Mouse (Mus musculus): ENCODE results near the gene Abca17. TPM values are rescaled to one million over a fixed set of nuclear protein-coding genes. Genes with fewer than 3 reads are reported as not detected.

Gene Abca17
- polyA plus RNA-seq, 1 experiment from 2014 or later: 0.06 TPM

DNA sequence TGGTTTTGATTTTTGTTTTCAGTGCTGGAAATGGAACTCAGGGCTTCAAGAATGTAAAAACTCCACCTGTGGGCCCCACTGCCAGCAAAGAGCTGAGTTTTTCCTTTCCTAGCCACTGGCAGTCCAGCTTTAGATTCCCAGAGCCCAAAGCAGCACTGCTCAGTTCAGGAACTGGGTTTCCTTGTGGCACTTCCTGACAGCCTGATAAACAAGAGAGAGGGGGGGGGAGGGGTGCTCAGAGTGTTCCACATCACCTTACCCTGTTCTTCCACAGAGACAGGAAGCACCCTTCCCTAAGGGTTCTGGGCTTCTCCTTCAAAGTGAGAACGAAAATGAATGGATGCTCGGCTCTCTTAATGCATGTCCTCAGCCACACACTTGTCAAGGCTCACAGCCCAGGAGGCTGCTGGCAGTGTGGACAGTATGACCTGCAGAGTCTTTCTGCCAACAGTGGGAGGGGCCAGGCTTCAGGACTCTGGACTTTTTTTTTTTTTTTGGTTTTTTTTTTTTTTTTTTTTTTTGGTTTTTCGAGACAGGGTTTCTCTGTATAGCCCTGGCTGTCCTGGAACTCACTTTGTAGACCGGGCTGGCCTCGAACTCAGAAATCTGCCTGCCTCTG lies 24.3 kb upstream of the Abca17 start:
- no peak overlapping the region for H3K4me3 ChIP-seq (ENCODE audit: low read depth, low read length)
- ATAC-seq (replicated peaks; ENCODE audit: insufficient number of reproducible peaks, low FRiP score, low TSS enrichment): peak; percentile 31; the same call in 1 of the 2 replicates
- H3K27ac ChIP-seq (ENCODE audit: low read depth, low read length): peak overlapping the region; percentile 35
- H3K27me3 ChIP-seq (ENCODE audit: control insufficient read depth, insufficient read depth, low read length): no peaks in the 10 kb centered on the region
- no peak overlapping the region for H3K4me2 ChIP-seq
- 0 out of 2 replicates have a peak, but pooled peaks cover 4% of the 10 kb centered on the region for H3K4me1 ChIP-seq (ENCODE audit: control insufficient read depth, insufficient read depth, low read length)
- H3K36me3 ChIP-seq (ENCODE audit: control insufficient read depth, insufficient read depth, low read length): no peaks in the 10 kb centered on the region; the same call in none of the 2 replicates
- H3K9me3 ChIP-seq (replicated peaks; ENCODE audit: control insufficient read depth, low read length): no peaks in the 10 kb centered on the region
- no peak overlapping the region for H3K9ac ChIP-seq (ENCODE audit: low read depth, low read length)
- 56% methylated on average over 4 of the region's 5 CpGs for WGBS (ENCODE audit: insufficient replicate concordance)

DNA sequence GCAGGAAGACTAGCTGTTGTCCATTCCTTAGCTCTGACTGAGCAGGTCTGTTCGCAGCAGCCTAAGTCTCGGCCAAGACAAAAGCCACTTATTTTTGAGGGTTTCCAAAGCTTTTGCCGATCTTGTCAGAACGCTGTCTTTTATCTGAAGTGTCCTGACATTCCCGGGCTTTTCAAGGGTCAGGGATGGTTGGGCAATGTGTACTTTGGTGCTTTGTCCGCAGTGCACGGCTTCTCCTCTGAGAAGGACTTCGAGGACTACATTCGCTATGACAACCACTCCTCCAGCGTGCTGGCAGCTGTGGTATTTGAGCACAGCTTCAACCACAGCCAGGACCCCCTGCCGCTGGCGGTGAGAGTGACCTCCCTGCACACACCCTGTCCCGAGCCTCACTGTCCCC lies 15.0 kb upstream of the Abca17 start:
- no peak overlapping the region for H3K9ac ChIP-seq (ENCODE audit: low read depth, low read length)
- no peaks in the 10 kb centered on the region for H3K9me3 ChIP-seq (replicated peaks; ENCODE audit: control insufficient read depth, low read length)
- 0 out of 2 replicates have a peak, but pooled peaks cover 2% of the 10 kb centered on the region for H3K36me3 ChIP-seq (ENCODE audit: control insufficient read depth, insufficient read depth, low read length)
- no peak overlapping the region for H3K4me2 ChIP-seq
- no peak overlapping the region for H3K27ac ChIP-seq (ENCODE audit: low read depth, low read length)
- H3K4me3 ChIP-seq (ENCODE audit: low read depth, low read length): no peak overlapping the region
- 48% methylated on average over 13 of the region's 13 CpGs for WGBS (ENCODE audit: insufficient replicate concordance)
- no peaks in the 10 kb centered on the region for H3K4me1 ChIP-seq (ENCODE audit: control insufficient read depth, insufficient read depth, low read length)
- no peaks in the 10 kb centered on the region for H3K27me3 ChIP-seq (ENCODE audit: control insufficient read depth, insufficient read depth, low read length)
- no peak for ATAC-seq (replicated peaks; ENCODE audit: insufficient number of reproducible peaks, low FRiP score, low TSS enrichment)

DNA sequence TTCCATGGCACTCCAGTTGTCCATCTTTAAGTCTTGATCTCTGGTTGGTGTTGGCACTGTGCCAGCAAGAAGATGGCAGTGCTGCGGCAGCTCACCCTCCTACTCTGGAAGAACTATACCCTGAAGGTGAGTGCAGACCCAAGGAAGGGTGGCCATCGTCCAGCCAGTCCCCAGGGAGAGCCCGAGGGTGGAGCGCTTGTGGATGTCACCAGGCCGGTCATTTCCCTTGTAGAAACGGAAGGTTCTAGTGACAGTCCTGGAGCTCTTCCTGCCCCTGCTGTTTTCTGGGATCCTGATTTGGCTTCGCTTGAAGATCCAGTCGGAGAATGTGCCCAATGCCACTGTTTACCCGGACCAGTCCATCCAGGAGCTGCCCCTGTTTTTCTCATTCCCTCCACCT lies 13.6 kb upstream of the Abca17 start:
- no peak overlapping the region for H3K27ac ChIP-seq (ENCODE audit: low read depth, low read length)
- no peaks in the 10 kb centered on the region for H3K9me3 ChIP-seq (replicated peaks; ENCODE audit: control insufficient read depth, low read length)
- H3K27me3 ChIP-seq (ENCODE audit: control insufficient read depth, insufficient read depth, low read length): no peaks in the 10 kb centered on the region
- WGBS (ENCODE audit: insufficient replicate concordance): 87% methylated on average over 9 of the region's 9 CpGs
- no peak overlapping the region for H3K4me2 ChIP-seq
- no peak overlapping the region for H3K4me3 ChIP-seq (ENCODE audit: low read depth, low read length)
- H3K36me3 ChIP-seq (ENCODE audit: control insufficient read depth, insufficient read depth, low read length): 0 out of 2 replicates have a peak, but pooled peaks cover 2% of the 10 kb centered on the region
- no peaks in the 10 kb centered on the region for H3K4me1 ChIP-seq (ENCODE audit: control insufficient read depth, insufficient read depth, low read length)
- ATAC-seq (replicated peaks; ENCODE audit: insufficient number of reproducible peaks, low FRiP score, low TSS enrichment): no peak
- H3K9ac ChIP-seq (ENCODE audit: low read depth, low read length): no peak overlapping the region

DNA sequence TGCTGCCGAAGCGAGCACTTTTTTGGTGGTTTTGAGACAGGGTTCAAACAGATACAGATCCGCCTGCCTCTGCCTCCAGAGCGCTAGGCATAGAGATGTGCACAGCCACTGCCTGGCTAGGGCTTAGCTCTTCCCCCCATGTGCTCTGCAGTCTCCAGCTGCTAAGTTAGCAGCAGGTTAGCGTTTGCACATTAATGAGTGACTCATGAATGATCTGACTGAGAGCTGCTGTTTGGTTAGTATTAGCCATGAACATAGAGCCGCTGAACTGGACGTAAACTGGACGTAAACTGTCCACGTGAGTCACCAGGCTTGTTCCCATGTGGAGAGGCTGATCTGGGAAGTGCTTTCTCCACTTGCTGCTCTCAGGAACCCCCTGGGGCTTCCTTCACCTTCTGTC lies 11.7 kb upstream of the Abca17 start:
- H3K9me3 ChIP-seq (replicated peaks; ENCODE audit: control insufficient read depth, low read length): no peaks in the 10 kb centered on the region
- no peak overlapping the region for H3K27ac ChIP-seq (ENCODE audit: low read depth, low read length)
- no peak overlapping the region for H3K4me2 ChIP-seq
- ATAC-seq (replicated peaks; ENCODE audit: insufficient number of reproducible peaks, low FRiP score, low TSS enrichment): no peak
- H3K4me1 ChIP-seq (ENCODE audit: control insufficient read depth, insufficient read depth, low read length): no peaks in the 10 kb centered on the region
- H3K9ac ChIP-seq (ENCODE audit: low read depth, low read length): no peak overlapping the region
- H3K27me3 ChIP-seq (ENCODE audit: control insufficient read depth, insufficient read depth, low read length): no peaks in the 10 kb centered on the region
- no peaks in the 10 kb centered on the region for H3K36me3 ChIP-seq (ENCODE audit: control insufficient read depth, insufficient read depth, low read length)
- WGBS (ENCODE audit: insufficient replicate concordance): 70% methylated on average over 9 of the region's 9 CpGs
- H3K4me3 ChIP-seq (ENCODE audit: low read depth, low read length): no peak overlapping the region

DNA sequence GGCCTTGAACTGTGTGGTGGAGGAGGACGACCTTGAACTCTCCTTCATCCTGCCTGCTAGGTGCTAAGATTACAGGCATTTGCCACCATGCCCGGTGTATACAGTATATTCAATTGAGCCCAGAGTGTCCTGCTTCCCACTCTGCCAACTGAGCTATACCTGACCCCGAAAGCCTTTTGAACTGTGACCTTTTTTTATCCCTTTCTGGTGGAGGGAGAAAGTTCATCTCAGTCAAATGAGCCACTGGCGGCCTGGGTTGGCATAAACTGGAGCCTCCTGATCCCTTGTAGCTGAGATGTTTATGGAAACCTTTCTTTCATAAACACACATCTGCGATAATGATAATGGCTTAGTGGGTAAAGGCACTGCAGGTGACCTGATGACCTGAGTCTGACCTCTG lies 10.4 kb upstream of the Abca17 start:
- H3K27me3 ChIP-seq (ENCODE audit: control insufficient read depth, insufficient read depth, low read length): no peaks in the 10 kb centered on the region
- WGBS (ENCODE audit: insufficient replicate concordance): 69% methylated on average over 5 of the region's 5 CpGs
- no peak overlapping the region for H3K4me2 ChIP-seq
- no peak overlapping the region for H3K27ac ChIP-seq (ENCODE audit: low read depth, low read length)
- H3K9ac ChIP-seq (ENCODE audit: low read depth, low read length): no peak overlapping the region
- no peaks in the 10 kb centered on the region for H3K4me1 ChIP-seq (ENCODE audit: control insufficient read depth, insufficient read depth, low read length)
- no peak for ATAC-seq (replicated peaks; ENCODE audit: insufficient number of reproducible peaks, low FRiP score, low TSS enrichment)
- no peaks in the 10 kb centered on the region for H3K36me3 ChIP-seq (ENCODE audit: control insufficient read depth, insufficient read depth, low read length)
- H3K9me3 ChIP-seq (replicated peaks; ENCODE audit: control insufficient read depth, low read length): no peaks in the 10 kb centered on the region
- H3K4me3 ChIP-seq (ENCODE audit: low read depth, low read length): no peak overlapping the region

DNA sequence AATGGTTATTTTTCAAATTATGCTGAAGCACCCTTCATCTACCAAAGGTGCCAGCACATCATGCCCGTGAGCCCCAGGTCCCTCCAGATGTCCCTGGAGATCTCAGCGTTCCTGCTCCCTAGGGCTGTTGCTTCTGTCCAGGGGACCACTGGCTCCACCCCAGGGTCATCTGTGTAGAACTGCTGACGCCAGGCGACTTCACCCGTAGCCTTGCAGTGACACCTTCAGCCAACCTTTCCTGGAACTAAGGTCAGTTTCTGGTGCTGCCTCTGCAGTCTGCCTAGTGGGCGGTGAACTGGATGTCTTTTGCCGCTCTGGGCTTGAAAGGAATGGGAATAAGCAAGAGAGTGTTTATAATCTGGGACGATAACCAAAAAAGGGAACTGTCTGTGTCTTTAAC lies 10.0 kb upstream of the Abca17 start:
- H3K4me3 ChIP-seq (ENCODE audit: low read depth, low read length): no peak overlapping the region
- H3K36me3 ChIP-seq (ENCODE audit: control insufficient read depth, insufficient read depth, low read length): no peaks in the 10 kb centered on the region
- ATAC-seq (replicated peaks; ENCODE audit: insufficient number of reproducible peaks, low FRiP score, low TSS enrichment): no peak
- H3K4me2 ChIP-seq: no peak overlapping the region
- H3K9me3 ChIP-seq (replicated peaks; ENCODE audit: control insufficient read depth, low read length): no peaks in the 10 kb centered on the region
- H3K27ac ChIP-seq (ENCODE audit: low read depth, low read length): no peak overlapping the region
- WGBS (ENCODE audit: insufficient replicate concordance): 78% methylated on average over 8 of the region's 8 CpGs
- no peaks in the 10 kb centered on the region for H3K27me3 ChIP-seq (ENCODE audit: control insufficient read depth, insufficient read depth, low read length)
- H3K9ac ChIP-seq (ENCODE audit: low read depth, low read length): no peak overlapping the region
- H3K4me1 ChIP-seq (ENCODE audit: control insufficient read depth, insufficient read depth, low read length): no peaks in the 10 kb centered on the region

DNA sequence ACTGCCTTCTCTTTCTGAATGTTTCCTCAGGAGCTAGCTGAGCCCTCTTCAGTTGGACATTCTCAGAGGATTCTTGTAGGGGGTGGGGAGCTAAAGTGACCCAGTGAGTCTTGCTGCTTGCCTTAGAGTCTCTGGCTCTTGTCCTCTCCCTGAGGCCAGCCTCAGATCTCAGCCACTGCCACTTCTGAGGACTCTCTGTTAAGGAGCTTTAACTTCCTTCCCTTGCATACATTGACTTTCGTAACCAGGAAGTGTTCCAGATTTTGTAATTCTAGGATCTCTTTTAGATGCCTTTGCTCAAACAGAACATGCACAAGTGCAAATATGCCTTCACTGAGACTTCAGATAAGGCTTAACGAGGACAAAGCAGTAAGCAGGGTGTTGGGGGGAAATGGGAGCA lies 9.0 kb upstream of the Abca17 start:
- H3K27me3 ChIP-seq (ENCODE audit: control insufficient read depth, insufficient read depth, low read length): no peaks in the 10 kb centered on the region
- no peaks in the 10 kb centered on the region for H3K4me1 ChIP-seq (ENCODE audit: control insufficient read depth, insufficient read depth, low read length)
- WGBS (ENCODE audit: insufficient replicate concordance): 45% methylated on average over 2 of the region's 2 CpGs
- no peak for ATAC-seq (replicated peaks; ENCODE audit: insufficient number of reproducible peaks, low FRiP score, low TSS enrichment)
- no peaks in the 10 kb centered on the region for H3K9me3 ChIP-seq (replicated peaks; ENCODE audit: control insufficient read depth, low read length)
- H3K9ac ChIP-seq (ENCODE audit: low read depth, low read length): no peak overlapping the region
- no peak overlapping the region for H3K27ac ChIP-seq (ENCODE audit: low read depth, low read length)
- H3K4me3 ChIP-seq (ENCODE audit: low read depth, low read length): no peak overlapping the region
- H3K4me2 ChIP-seq: no peak overlapping the region
- no peaks in the 10 kb centered on the region for H3K36me3 ChIP-seq (ENCODE audit: control insufficient read depth, insufficient read depth, low read length)

DNA sequence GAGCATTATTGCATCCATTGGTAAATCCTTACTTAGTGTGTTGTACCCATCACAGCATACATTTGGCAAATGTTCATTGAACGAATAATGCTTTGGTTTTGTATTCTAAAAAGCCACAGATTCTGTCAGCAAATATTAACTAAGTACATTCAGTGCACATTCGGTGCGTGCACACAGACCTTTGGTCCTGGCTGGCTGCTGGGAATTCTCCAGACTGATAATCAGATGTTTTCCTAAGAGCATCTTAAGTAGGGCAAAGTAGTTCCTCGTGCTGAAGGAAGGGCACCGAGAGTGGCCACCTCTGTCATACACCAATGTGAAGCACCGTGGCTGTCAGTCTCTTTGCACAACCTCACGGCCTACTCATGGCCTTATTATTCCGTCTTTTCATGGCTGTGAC lies 8.1 kb upstream of the Abca17 start:
- no peak overlapping the region for H3K27ac ChIP-seq (ENCODE audit: low read depth, low read length)
- no peak overlapping the region for H3K4me3 ChIP-seq (ENCODE audit: low read depth, low read length)
- no peak overlapping the region for H3K4me2 ChIP-seq
- no peak overlapping the region for H3K9ac ChIP-seq (ENCODE audit: low read depth, low read length)
- 68% methylated on average over 8 of the region's 8 CpGs for WGBS (ENCODE audit: insufficient replicate concordance)
- no peaks in the 10 kb centered on the region for H3K9me3 ChIP-seq (replicated peaks; ENCODE audit: control insufficient read depth, low read length)
- no peaks in the 10 kb centered on the region for H3K36me3 ChIP-seq (ENCODE audit: control insufficient read depth, insufficient read depth, low read length)
- no peak for ATAC-seq (replicated peaks; ENCODE audit: insufficient number of reproducible peaks, low FRiP score, low TSS enrichment)
- H3K27me3 ChIP-seq (ENCODE audit: control insufficient read depth, insufficient read depth, low read length): no peaks in the 10 kb centered on the region; the same call in 1 of the 2 replicates
- no peaks in the 10 kb centered on the region for H3K4me1 ChIP-seq (ENCODE audit: control insufficient read depth, insufficient read depth, low read length)

DNA sequence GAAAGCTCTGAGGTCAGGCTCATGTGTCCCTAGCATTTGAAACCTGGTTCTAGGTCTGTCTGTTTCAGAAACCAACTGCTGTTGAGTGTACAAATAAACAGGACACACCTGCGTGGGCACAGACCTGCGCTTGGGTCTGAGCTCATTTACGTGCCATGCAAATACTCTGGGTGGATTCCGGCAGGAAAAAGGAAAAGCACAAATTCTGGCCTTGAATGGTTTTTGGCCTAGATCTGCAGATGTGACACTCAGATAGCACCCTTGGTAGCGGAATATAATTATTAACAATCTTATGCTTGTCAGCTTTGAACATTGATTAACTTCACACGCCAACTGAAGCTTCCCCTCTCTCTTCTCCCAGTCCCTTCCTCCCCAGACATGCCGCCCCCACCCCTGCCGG lies 4.4 kb upstream of the Abca17 start:
- Histone ChIP-seq H3K4me2 (no peak overlapping the region), H3K4me1 (ENCODE audit: control insufficient read depth, insufficient read depth, low read length) (0 out of 2 replicates have a peak, but pooled peaks cover 2% of the 10 kb centered on the region), H3K27ac (ENCODE audit: low read depth, low read length) (no peak overlapping the region), H3K36me3 (ENCODE audit: control insufficient read depth, insufficient read depth, low read length) (no peaks in the 10 kb centered on the region), H3K4me3 (ENCODE audit: low read depth, low read length) (no peak overlapping the region), H3K9me3 (replicated peaks; ENCODE audit: control insufficient read depth, low read length) (no peaks in the 10 kb centered on the region), H3K9ac (ENCODE audit: low read depth, low read length) (no peak overlapping the region), H3K27me3 (ENCODE audit: control insufficient read depth, insufficient read depth, low read length) (peaks cover 9% of the 10 kb centered on the region)
- ATAC-seq (replicated peaks; ENCODE audit: insufficient number of reproducible peaks, low FRiP score, low TSS enrichment): no peak
- WGBS (ENCODE audit: insufficient replicate concordance): 84% methylated on average over 8 of the region's 8 CpGs
